Comparison of ENCODE assay signal across 7 mouse cellular contexts in the genomic region with DNA sequence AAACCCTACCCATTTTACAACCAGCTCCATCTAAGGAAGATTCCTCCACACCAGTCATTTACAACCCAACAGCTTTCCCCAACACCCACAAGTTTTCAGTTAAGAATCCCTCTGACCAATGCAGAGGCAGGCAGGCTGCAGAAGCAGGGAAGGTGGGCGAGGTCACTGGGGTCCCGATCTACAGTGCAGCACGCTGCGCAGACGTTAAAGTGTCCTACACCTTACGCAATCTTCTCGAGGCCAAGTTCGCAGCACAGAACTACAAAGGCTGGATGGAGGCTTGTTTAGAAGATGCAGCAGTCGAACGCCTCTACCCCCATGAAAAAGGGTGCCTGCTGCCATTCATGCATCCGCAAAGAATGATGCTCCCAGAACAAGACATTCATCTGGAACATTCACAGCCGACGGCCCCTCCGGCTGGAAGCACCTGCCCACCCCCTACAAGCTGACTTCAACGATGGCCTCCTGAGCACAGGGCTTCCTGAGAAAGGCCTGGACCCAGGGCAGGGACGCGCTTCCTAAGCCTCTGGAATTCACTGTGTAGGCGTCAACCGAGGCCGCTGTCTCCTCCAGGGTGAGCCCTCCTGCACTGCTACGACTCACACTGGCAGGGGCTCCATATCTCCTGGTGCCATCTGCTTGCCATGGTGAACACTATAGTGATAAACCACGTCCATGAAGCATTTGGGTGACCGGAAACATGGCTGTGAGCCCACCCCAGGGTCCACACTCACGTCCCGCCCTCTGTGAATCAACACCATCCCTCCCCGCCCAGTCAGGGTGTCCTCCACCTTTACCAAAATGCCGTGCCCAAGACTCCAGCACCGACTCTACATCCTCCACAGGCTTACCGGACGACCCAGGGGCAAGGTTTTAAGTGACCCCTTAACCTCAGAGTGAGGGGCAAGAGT. TPM values are rescaled to one million over a fixed set of nuclear protein-coding genes. Genes with fewer than 3 reads are reported as not detected.
DNase-seq lines count a peak whose midpoint lies in the region; ATAC-seq lines count a peak whose summit lies in the region.

No protein-coding gene starts in this region.

- H3K4me2 ChIP-seq in forebrain, embryonic 11.5 days (ENCODE audit: low read depth, low read length, severe bottlenecking), result peak overlapping the region; percentile 29; the same call in 1 of the 2 replicates
- H3K4me2 ChIP-seq in intestine, embryonic 16.5 days (ENCODE audit: low read depth, low read length), result peak overlapping the region; percentile 69
- peak overlapping the region; percentile 80 for H3K4me2 ChIP-seq in stomach, embryonic 16.5 days (ENCODE audit: low read depth, low read length)

- peak; percentile 40 to 46 for DNase-seq in CD8-positive naive resting alpha-beta T cell, adult 2 months (ENCODE audit: low read depth in 2 of 2, low spot score in 2 of 2)
- peak; percentile 40 for DNase-seq in Muller cell, postnatal 12 days (ENCODE audit: inconsistent ontology term)
- no peak for DNase-seq in forebrain, embryonic 11.5 days (ENCODE audit: low spot score)
- DNase-seq in lung, postnatal 25 days (ENCODE audit: low spot score), result peak; percentile 39
- DNase-seq in left cerebral cortex, adult 18-20 months (ENCODE audit: low spot score in 2 of 2), result no peak

- no peaks in the 10 kb centered on the region for H3K36me3 ChIP-seq in forebrain, embryonic 11.5 days (ENCODE audit: control insufficient read depth, insufficient read depth, low read length)
- H3K36me3 ChIP-seq in intestine, embryonic 16.5 days (ENCODE audit: control insufficient read depth, insufficient read depth, low read length), result no peaks in the 10 kb centered on the region
- H3K36me3 ChIP-seq in stomach, embryonic 16.5 days (ENCODE audit: control insufficient read depth, insufficient read depth, low read length), result no peaks in the 10 kb centered on the region

- H3K27me3 ChIP-seq in forebrain, embryonic 11.5 days (ENCODE audit: control insufficient read depth, insufficient read depth, low read length), result no peaks in the 10 kb centered on the region
- H3K27me3 ChIP-seq in intestine, embryonic 16.5 days (replicated peaks; ENCODE audit: control insufficient read depth, insufficient read depth, low read length), result no peaks in the 10 kb centered on the region
- H3K27me3 ChIP-seq in stomach, embryonic 16.5 days (ENCODE audit: control insufficient read depth, insufficient read depth, low read length), result no peaks in the 10 kb centered on the region

- H3K9me3 ChIP-seq in forebrain, embryonic 11.5 days (ENCODE audit: control insufficient read depth, low read length), result no peaks in the 10 kb centered on the region
- no peaks in the 10 kb centered on the region for H3K9me3 ChIP-seq in intestine, embryonic 16.5 days (ENCODE audit: control insufficient read depth, low read length)
- no peaks in the 10 kb centered on the region for H3K9me3 ChIP-seq in stomach, embryonic 16.5 days (replicated peaks; ENCODE audit: control insufficient read depth, low read length)

- H3K4me1 ChIP-seq in forebrain, embryonic 11.5 days (replicated peaks; ENCODE audit: control insufficient read depth, insufficient read depth, low read length), result peaks cover 53% of the 10 kb centered on the region
- H3K4me1 ChIP-seq in intestine, embryonic 16.5 days (ENCODE audit: control insufficient read depth, insufficient read depth, low read length), result peaks cover 65% of the 10 kb centered on the region
- peaks cover 57% of the 10 kb centered on the region for H3K4me1 ChIP-seq in stomach, embryonic 16.5 days (ENCODE audit: control insufficient read depth, insufficient read depth, low read length)

- no peak overlapping the region for H3K27ac ChIP-seq in forebrain, embryonic 11.5 days (ENCODE audit: low read depth, low read length)
- H3K27ac ChIP-seq in intestine, embryonic 16.5 days (ENCODE audit: low read length), result peak overlapping the region; percentile 99
- peak overlapping the region; percentile 98 for H3K27ac ChIP-seq in stomach, embryonic 16.5 days (ENCODE audit: low read length)

- H3K4me3 ChIP-seq in forebrain, embryonic 11.5 days (ENCODE audit: low read depth, low read length), result no peak overlapping the region; the same call in 1 of the 2 replicates
- H3K4me3 ChIP-seq in intestine, embryonic 16.5 days (ENCODE audit: low read length), result peak overlapping the region; percentile 56
- peak overlapping the region; percentile 51 for H3K4me3 ChIP-seq in stomach, embryonic 16.5 days (replicated peaks; ENCODE audit: low read length)

- 86% methylated on average over 30 of the region's 30 CpGs for WGBS in forebrain, embryonic 11.5 days
- WGBS in intestine, embryonic 16.5 days, result 70% methylated on average over 30 of the region's 30 CpGs
- 68% methylated on average over 30 of the region's 30 CpGs for WGBS in stomach, embryonic 16.5 days

- H3K9ac ChIP-seq in forebrain, embryonic 11.5 days (ENCODE audit: low read length), result no peak overlapping the region; the same call in 1 of the 2 replicates
- peak overlapping the region; percentile 79 for H3K9ac ChIP-seq in intestine, embryonic 16.5 days (ENCODE audit: low read depth, low read length)
- H3K9ac ChIP-seq in stomach, embryonic 16.5 days (ENCODE audit: low read length), result peak overlapping the region; percentile 79

- ATAC-seq in forebrain, embryonic 11.5 days (replicated peaks; ENCODE audit: low FRiP score), result no peak
- no peak for ATAC-seq in intestine, embryonic 16.5 days
- no peak for ATAC-seq in stomach, embryonic 16.5 days (ENCODE audit: insufficient read depth, low FRiP score)

RNA-seq across cellular contexts. Expression of a gene that starts 31.0 kb away (rescaled TPM):
- polyA plus RNA-seq in forebrain, embryonic 11.5 days (2014; fragmentation: Nextera tagmentation; extraction: Ambion mirVana), result 20.4 and 24.5 TPM in 2 replicates
- polyA plus RNA-seq in intestine, embryonic 16.5 days (2015; fragmentation: Nextera tagmentation; extraction: Ambion mirVana), result 31.1 and 31.7 TPM in 2 replicates
- 27.4 and 29.5 TPM in 2 replicates for polyA plus RNA-seq in stomach, embryonic 16.5 days (2015; fragmentation: Nextera tagmentation; extraction: Ambion mirVana)
- total RNA-seq in left cerebral cortex, adult 18-20 months (2021), result 10 to 100 TPM; 13.5 to 13.6 TPM

RNA-seq across cellular contexts. Expression of a gene that starts 33.6 kb away (rescaled TPM):
- polyA plus RNA-seq in forebrain, embryonic 11.5 days (2014; fragmentation: Nextera tagmentation; extraction: Ambion mirVana), result 0.90 and 1.1 TPM in 2 replicates
- 3.4 and 4.1 TPM in 2 replicates for polyA plus RNA-seq in intestine, embryonic 16.5 days (2015; fragmentation: Nextera tagmentation; extraction: Ambion mirVana)
- polyA plus RNA-seq in stomach, embryonic 16.5 days (2015; fragmentation: Nextera tagmentation; extraction: Ambion mirVana), result 5.1 and 5.5 TPM in 2 replicates
- total RNA-seq in left cerebral cortex, adult 18-20 months (2021), result 1 to 10 TPM; 2.3 to 3.2 TPM

RNA-seq across cellular contexts. Expression of a gene that starts 49.9 kb away (rescaled TPM):
- polyA plus RNA-seq in forebrain, embryonic 11.5 days (2014; fragmentation: Nextera tagmentation; extraction: Ambion mirVana), result 10.1 and 10.7 TPM in 2 replicates
- 1.5 and 1.7 TPM in 2 replicates for polyA plus RNA-seq in intestine, embryonic 16.5 days (2015; fragmentation: Nextera tagmentation; extraction: Ambion mirVana)
- 1.7 and 1.8 TPM in 2 replicates for polyA plus RNA-seq in stomach, embryonic 16.5 days (2015; fragmentation: Nextera tagmentation; extraction: Ambion mirVana)
- 1 to 10 TPM; 4.1 to 4.2 TPM for total RNA-seq in left cerebral cortex, adult 18-20 months (2021)

Comparison
In these comparisons a context has a peak if more than half of its experiments do, and no peak if none do; other contexts are left out.
1. DNase-seq: peak in CD8-positive naive resting alpha-beta T cell, adult 2 months (2 of 2), Muller cell, postnatal 12 days (single experiment) and lung, postnatal 25 days (single experiment); none in forebrain, embryonic 11.5 days (single experiment) and left cerebral cortex, adult 18-20 months (0 of 2).
2. H3K4me2 ChIP-seq: peak in every context shown above with its lines; median percentile 80 in stomach, embryonic 16.5 days; 69 in intestine, embryonic 16.5 days; 29 in forebrain, embryonic 11.5 days.